Mouse (Mus musculus) cerebral cortex, adult 2 months (tissue): ENCODE results near the gene Mmp20.

Experiments
- WGBS: fragments of 180-500 bp; shearing (Covaris S2); methylation state at CpG from one replicate; pipeline ENCODE4 v1.1.7; 2018; 5-methylcytosine and 5-hydroxymethylcytosine counted together

Gene Mmp20

DNA sequence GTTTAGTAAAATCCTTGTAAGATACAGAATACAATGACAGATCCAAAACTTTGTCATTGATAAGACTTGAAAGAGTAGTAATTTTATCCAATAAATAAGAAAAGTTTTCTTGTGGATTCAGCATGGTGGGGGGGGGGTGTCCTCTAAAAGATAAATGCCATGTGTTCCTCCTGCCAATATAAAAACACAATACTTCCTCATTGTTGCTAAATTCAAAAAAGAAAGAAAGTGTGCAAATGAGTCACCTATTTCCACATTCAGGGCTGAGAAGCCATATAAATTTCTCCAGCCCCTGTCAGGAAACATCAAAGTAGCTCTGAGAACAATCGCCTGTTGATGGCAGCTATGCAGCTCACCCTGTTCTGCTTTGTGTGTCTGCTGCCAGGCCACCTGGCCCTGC lies 63.8 kb downstream of the Mmp20 start, which contains the start of gene Mmp7:
Gene Mmp7 (plus strand): TSS at position 301 of the 400 bp plus-strand sequence.
- 88% methylated on average over 1 of the region's 1 CpGs for whole genome bisulfite sequencing

DNA sequence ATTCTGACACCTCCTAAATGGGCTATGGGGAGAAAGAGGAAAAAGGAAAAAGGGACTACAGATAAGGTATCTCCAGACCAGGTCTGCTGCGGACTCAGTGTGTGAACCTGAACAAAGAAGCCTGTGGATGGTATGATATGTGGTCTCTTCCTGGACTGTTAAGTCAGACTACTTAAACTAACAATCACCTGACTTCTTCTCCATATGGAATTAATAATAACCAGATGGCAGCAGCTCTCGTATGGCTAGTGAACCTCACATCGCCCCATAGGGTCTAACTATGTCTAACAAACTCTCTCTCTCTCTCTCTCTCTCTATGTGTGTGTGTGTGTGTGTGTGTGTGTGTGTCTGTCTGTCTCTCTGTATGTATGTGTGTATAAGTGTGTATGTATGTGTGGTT lies 65.9 kb downstream of the Mmp20 start:
- WGBS: 87% methylated on average over 3 of the region's 3 CpGs

DNA sequence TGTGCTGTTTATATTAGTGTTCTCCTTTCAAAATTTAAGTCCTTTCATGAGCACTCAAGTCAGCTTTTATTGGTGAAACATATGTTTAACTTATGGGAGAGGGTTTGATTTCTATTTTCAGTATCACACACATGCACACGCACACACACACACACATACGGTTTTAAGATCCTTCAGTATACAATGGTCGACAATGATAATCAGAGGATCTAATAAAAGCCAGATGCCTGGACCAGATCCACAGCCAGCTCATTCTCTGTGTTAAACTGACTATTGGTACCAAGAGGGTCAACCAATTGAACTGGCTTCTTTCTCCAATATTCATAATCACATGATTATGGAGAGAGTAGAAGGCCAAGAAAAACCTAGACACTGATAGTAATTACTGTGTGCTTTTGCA lies 67.6 kb downstream of the Mmp20 start:
- WGBS: 79% methylated on average over 3 of the region's 3 CpGs

GRCm38 (mm10) chr9:7708698-7709097 lies 80.7 kb downstream of the Mmp20 start:
- WGBS: 81% methylated on average over 6 of the region's 6 CpGs

DNA sequence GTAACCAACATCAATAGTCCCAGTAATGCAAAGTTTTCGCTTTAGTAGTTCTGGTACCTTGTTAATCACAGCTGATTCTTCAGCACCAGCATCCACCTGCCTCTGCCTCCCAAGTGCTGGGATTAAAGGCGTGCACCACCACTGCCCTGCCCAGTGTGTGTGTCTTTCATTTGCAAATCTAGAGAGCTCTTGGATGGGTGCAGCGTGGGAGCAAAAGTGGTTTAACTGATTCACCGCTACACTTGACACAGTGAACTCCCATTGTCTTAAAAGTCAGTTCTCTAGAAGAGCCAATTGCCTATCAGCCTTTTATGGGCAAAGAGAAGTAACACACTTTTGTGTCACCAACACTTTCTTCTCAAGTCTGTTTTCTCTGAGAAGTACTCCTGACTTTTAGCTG lies 83.2 kb downstream of the Mmp20 start:
- WGBS: 82% methylated on average over 4 of the region's 4 CpGs

- 36% methylated on average over 4 of the region's 4 CpGs for WGBS
These were observed 86.3 kb downstream of the Mmp20 start for GRCm38 (mm10) chr9:7714062-7714907.

GRCm38 (mm10) chr9:7714908-7715175 lies 86.8 kb downstream of the Mmp20 start:
- 78% methylated on average over 2 of the region's 2 CpGs for WGBS

- 97% methylated on average over 1 of the region's 1 CpGs for WGBS
These were observed 93.5 kb downstream of the Mmp20 start for GRCm38 (mm10) chr9:7721543-7721942.
